Mouse (Mus musculus): ENCODE results near the gene Mapk12. TPM values are rescaled to one million over a fixed set of nuclear protein-coding genes. Genes with fewer than 3 reads are reported as not detected.

Gene Mapk12
- polyA plus RNA-seq, 1 experiment from 2014 or later: 19.1 TPM

DNA sequence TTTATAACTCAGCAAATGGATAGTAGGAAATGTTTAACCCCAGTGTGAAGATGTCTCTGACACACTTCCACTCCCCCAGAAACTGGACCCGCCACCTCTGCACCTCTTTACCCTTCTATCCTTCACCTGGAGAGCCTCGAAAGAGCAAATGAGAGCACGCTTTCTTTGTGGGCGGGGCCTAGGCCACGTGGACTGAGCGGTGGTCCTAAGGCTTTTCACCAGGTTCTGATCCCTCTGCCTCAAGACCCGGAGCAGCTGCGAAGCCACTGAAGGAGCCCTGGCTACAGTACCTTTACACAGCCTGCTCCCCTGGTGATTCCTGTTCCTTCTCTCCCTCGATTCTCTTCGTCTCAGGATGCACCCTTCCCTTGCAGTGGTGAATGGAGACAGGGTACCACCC lies 7.0 kb upstream of the Mapk12 start:
- Histone ChIP-seq H3K4me2 (0 out of 2 replicates have a peak overlapping the region, but pooled peaks have one; percentile 51), H3K36me3 (no peaks in the 10 kb centered on the region), H3K9ac (no peak overlapping the region), H3K9me3 (replicated peaks) (no peaks in the 10 kb centered on the region), H3K4me1 (replicated peaks) (peaks cover 37% of the 10 kb centered on the region), H3K27ac (no peak overlapping the region), H3K4me3 (0 out of 2 replicates have a peak overlapping the region, but pooled peaks have one; percentile 3), H3K27me3 (peaks cover 70% of the 10 kb centered on the region)
- WGBS: 22% methylated on average over 10 of the region's 10 CpGs
- ATAC-seq (replicated peaks; ENCODE audit: insufficient number of reproducible peaks, insufficient read depth, low FRiP score, low read depth): no peak

DNA sequence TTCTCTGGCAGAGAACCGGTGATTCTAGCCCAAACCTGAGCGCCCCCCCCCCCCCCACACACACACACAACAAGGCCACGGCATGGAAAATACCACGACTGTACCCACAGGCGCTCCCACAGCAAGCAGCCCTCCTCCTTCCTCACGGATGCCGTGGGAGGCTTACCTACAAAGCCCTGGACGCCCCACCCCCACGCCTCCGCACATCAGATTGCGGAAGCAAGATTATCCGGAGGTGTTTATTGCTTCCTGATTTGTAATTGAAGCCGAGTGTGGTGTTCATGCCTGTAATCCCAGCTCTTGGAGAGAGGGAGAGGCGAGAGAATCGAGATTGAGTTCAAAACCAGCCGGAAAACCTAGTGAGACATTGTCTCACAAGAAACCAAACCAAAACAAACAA lies 6.5 kb upstream of the Mapk12 start:
- Histone ChIP-seq H3K27me3 (peaks cover 74% of the 10 kb centered on the region), H3K36me3 (no peaks in the 10 kb centered on the region)
- WGBS: 10% methylated on average over 16 of the region's 16 CpGs

DNA sequence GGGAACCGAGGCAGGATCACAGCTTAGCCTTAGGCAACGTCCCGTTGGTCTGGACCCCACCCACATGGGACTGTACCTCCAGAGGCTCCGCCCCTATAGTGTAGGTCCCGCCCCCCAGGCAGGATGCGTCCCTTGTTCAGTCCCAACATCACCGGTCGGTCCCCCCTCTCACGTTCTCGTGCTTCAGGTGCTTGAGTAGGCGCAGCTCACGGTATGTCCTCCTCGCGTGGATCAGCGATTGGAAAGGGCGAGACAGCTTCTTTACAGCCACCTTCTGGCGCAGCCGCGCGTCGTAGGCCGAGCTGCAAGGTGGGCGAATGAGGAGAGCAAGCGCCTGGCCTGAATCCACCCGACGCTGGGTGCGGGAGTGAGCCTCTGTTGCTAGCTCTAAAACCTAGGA lies 6.0 kb upstream of the Mapk12 start:
- 2% methylated on average over 27 of the region's 27 CpGs for WGBS
- Histone ChIP-seq H3K9ac (no peak overlapping the region), H3K4me3 (peak overlapping the region; percentile 30), H3K4me1 (replicated peaks) (peaks cover 38% of the 10 kb centered on the region), H3K9me3 (replicated peaks) (no peaks in the 10 kb centered on the region), H3K4me2 (peak overlapping the region; percentile 51), H3K27ac (no peak overlapping the region), H3K27me3 (peaks cover 79% of the 10 kb centered on the region), H3K36me3 (no peaks in the 10 kb centered on the region)
- ATAC-seq (replicated peaks; ENCODE audit: insufficient number of reproducible peaks, insufficient read depth, low FRiP score, low read depth): 0 out of 2 replicates have a peak, but pooled peaks have one; percentile 8

More for the DNA sequence above, 6.5 kb upstream of the Mapk12 start:
- no peak for ATAC-seq (replicated peaks; ENCODE audit: insufficient number of reproducible peaks, insufficient read depth, low FRiP score, low read depth)
- no peak overlapping the region for H3K27ac ChIP-seq
- peak overlapping the region; percentile 30 for H3K4me3 ChIP-seq
- H3K9me3 ChIP-seq (replicated peaks): no peaks in the 10 kb centered on the region
- peaks cover 37% of the 10 kb centered on the region for H3K4me1 ChIP-seq (replicated peaks)
- no peak overlapping the region for H3K9ac ChIP-seq
- peak overlapping the region; percentile 51 for H3K4me2 ChIP-seq

DNA sequence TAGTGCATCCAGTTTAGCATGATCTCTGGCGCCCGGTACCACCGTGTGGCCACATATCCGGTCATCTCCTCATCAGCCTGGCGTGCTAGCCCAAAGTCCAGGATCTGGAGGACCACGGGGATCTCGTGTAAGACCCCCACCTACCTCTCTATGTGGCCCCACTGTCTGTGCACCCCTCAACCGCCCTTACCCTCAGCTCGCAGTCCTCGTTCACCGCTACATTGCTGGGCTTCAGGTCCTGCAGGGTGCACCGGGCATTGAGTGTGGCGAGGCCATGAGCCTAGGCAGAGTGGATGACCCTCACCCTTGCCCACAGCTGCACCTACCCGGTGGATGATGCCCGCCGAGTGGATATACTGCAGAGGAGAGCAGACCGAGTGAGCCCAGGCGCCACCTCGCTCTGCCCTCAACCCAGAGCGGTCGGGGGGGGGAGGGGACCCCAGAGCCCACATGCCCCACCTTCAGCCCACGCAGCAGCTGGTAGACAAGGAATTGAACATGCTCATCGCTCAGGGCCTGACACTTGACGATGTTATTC lies 5.4 kb upstream of the Mapk12 start:
- no peak for ATAC-seq (replicated peaks; ENCODE audit: insufficient number of reproducible peaks, insufficient read depth, low FRiP score, low read depth)

DNA sequence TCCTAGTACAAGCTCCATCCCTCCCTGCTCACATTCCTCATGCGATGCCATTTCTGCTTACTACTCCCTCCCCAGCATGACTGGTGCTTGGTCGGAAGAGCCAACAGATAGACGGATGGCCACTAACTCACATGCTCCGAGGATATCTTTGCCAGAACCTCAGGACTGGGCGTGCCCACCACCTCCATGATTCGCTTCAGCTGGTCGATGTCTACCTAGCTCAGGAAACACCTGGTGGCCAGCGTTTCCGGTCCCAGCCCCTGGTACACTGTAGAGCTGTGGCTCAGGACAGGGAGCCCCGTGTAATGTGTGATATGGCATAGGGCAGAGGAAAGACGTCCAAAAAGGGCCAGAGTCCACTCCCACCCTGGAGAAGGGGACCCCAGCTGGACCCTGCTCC lies 4.5 kb upstream of the Mapk12 start:
- H3K4me1 ChIP-seq (replicated peaks): peaks cover 50% of the 10 kb centered on the region
- H3K4me3 ChIP-seq: no peak overlapping the region
- H3K36me3 ChIP-seq: no peaks in the 10 kb centered on the region
- H3K9ac ChIP-seq: no peak overlapping the region
- WGBS: 79% methylated on average over 11 of the region's 11 CpGs
- no peak for ATAC-seq (replicated peaks; ENCODE audit: insufficient number of reproducible peaks, insufficient read depth, low FRiP score, low read depth)
- H3K27me3 ChIP-seq: peaks cover 94% of the 10 kb centered on the region
- no peaks in the 10 kb centered on the region for H3K9me3 ChIP-seq (replicated peaks)
- H3K27ac ChIP-seq: no peak overlapping the region
- H3K4me2 ChIP-seq: no peak overlapping the region

More for the DNA sequence above, 5.4 kb upstream of the Mapk12 start:
- H3K4me2 ChIP-seq: peak overlapping the region; percentile 51
- no peak overlapping the region for H3K4me3 ChIP-seq
- 66% methylated on average over 24 of the region's 24 CpGs for WGBS
- peaks cover 86% of the 10 kb centered on the region for H3K27me3 ChIP-seq
- H3K36me3 ChIP-seq: no peaks in the 10 kb centered on the region
- H3K27ac ChIP-seq: no peak overlapping the region
- H3K4me1 ChIP-seq (replicated peaks): peaks cover 44% of the 10 kb centered on the region
- no peak overlapping the region for H3K9ac ChIP-seq
- H3K9me3 ChIP-seq (replicated peaks): no peaks in the 10 kb centered on the region

DNA sequence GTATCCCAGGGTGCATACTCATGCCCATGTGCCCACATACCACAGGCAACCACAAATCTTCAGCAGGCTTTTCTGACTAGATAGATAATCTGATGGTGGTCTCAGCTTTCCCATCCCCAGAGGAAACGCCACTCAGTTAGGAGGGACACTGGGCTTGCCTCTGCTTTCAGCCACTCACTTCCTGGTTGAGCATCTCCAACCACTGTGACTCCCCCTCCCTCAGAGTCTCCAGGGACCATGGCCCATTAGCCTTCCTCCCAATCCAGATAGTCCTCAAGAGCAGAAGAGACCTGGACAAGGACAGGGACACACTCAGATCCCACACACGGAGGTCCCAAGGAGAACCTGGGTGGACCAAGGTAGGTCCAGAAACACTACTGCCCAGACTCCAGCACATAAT lies 2.6 kb upstream of the Mapk12 start:
- peaks cover 85% of the 10 kb centered on the region for H3K27me3 ChIP-seq
- no peak overlapping the region for H3K27ac ChIP-seq
- no peak overlapping the region for H3K9ac ChIP-seq
- no peak overlapping the region for H3K4me3 ChIP-seq
- H3K4me2 ChIP-seq: no peak overlapping the region
- no peak for ATAC-seq (replicated peaks; ENCODE audit: insufficient number of reproducible peaks, insufficient read depth, low FRiP score, low read depth)
- no peaks in the 10 kb centered on the region for H3K36me3 ChIP-seq
- H3K4me1 ChIP-seq (replicated peaks): peaks cover 41% of the 10 kb centered on the region
- no peaks in the 10 kb centered on the region for H3K9me3 ChIP-seq (replicated peaks)
- 64% methylated on average over 2 of the region's 2 CpGs for WGBS

DNA sequence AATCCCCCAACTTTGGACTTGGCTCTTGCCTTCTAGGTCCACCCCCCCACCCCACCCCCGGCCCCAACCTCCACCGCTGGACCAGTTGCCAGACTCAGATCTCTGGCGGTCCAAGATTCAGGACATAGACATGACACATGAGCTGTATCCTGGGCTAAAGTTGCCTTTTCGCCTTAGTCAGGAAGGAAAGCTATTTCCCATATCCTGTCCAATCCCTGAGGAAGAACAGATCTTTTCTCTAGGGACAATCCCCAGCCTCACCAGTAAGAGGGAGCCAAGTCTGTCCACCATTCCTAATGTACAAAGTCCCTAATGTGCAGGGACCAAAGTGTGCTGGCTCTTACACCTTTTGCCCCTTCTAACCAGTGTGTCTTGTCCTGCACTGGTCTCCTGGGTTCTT lies 1.4 kb upstream of the Mapk12 start:
- Histone ChIP-seq H3K4me3 (no peak overlapping the region), H3K9ac (no peak overlapping the region), H3K4me1 (replicated peaks) (peaks cover 44% of the 10 kb centered on the region), H3K9me3 (replicated peaks) (no peaks in the 10 kb centered on the region), H3K27ac (no peak overlapping the region), H3K4me2 (no peak overlapping the region), H3K36me3 (no peaks in the 10 kb centered on the region), H3K27me3 (peaks cover 73% of the 10 kb centered on the region)
- 47% methylated on average over 4 of the region's 4 CpGs for WGBS
- ATAC-seq (replicated peaks; ENCODE audit: insufficient number of reproducible peaks, insufficient read depth, low FRiP score, low read depth): no peak

DNA sequence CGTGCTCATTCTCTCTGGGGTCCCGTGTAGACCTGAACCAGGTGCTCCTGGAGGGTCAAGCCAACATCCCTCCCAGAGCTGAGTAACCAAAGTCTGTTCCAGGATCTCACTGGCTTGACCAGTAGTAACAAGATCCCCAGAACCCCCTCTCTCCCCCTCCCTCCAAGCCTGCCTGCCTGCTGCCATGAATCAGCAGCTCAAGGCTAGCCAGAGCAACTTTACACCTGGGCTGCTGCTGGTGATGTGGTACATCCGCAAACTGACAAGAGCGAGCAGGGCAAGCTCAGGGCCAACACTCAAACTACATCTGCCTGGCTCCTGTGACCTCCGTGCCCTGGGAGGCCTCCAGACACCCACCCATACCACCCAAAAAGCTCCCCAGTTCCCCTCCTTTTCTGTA lies 940 bp upstream of the Mapk12 start:
- H3K27ac ChIP-seq: no peak overlapping the region
- 17% methylated on average over 5 of the region's 5 CpGs for WGBS
- no peak overlapping the region for H3K9ac ChIP-seq
- peak overlapping the region; percentile 98; the same call in 1 of the 2 replicates for H3K4me2 ChIP-seq
- no peak for ATAC-seq (replicated peaks; ENCODE audit: insufficient number of reproducible peaks, insufficient read depth, low FRiP score, low read depth)
- no peak overlapping the region for H3K4me3 ChIP-seq
- no peaks in the 10 kb centered on the region for H3K36me3 ChIP-seq
- H3K27me3 ChIP-seq: peaks cover 69% of the 10 kb centered on the region
- no peaks in the 10 kb centered on the region for H3K9me3 ChIP-seq (replicated peaks)
- H3K4me1 ChIP-seq (replicated peaks): peaks cover 39% of the 10 kb centered on the region

DNA sequence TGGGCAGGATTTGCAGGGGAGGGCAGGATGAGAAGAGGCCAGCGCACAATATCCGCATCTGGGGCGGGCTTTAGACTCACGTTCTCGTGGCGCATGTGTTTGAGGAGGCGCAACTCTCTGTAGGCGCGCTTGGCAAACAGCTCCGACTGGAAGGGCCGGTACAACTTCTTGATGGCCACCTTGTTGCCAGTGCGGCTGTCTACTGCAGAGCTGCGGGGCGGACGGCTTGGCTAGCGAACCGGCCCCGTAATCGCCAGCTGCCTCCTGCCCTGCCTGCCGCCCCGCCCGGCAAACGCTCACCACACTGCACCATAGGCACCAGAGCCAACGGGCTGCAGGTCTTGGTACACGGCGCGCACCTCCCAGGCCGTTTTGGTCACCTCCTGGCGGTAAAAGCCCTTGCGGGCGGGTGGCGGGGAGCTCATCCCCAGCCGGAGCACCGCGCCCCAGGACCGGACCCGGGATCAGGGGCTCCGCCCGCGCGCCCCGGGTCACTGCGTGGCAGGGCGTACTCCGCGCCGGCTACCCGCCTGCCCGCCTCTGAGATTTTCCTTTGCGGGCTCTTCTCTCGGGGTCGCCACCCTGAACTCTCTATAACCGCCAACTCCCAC lies 350 bp downstream of the Mapk12 start:
- peaks cover 56% of the 10 kb centered on the region for H3K27me3 ChIP-seq

DNA sequence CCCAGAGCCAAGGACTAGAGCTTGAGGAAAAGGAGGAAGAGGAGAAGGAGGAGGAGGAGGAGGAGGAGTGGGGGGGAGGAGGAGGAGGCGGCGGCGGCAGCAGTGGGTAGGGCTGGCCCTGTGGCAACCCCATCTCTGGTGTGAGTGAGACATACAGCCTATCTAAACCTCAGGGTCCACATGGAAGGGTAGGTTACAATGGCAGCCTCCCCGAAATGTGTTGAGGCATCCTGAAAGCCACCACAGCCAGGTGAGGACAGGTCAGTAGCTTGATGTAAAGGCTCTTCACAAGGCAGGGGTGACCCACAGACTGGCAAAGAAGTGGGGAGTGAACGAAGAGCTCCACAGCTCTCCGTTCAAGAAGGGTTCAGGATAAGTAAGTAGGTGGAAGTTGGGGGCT lies 2.0 kb downstream of the Mapk12 start:
- Histone ChIP-seq H3K4me3 (no peak overlapping the region), H3K4me1 (replicated peaks) (peaks cover 34% of the 10 kb centered on the region), H3K9me3 (replicated peaks) (no peaks in the 10 kb centered on the region), H3K27ac (no peak overlapping the region), H3K9ac (no peak overlapping the region), H3K4me2 (no peak overlapping the region), H3K36me3 (no peaks in the 10 kb centered on the region), H3K27me3 (peaks cover 42% of the 10 kb centered on the region)
- WGBS: 90% methylated on average over 6 of the region's 6 CpGs
- no peak for ATAC-seq (replicated peaks; ENCODE audit: insufficient number of reproducible peaks, insufficient read depth, low FRiP score, low read depth)

More for the DNA sequence above, 350 bp downstream of the Mapk12 start:
- H3K4me2 ChIP-seq: peak overlapping the region; percentile 98
- 0 out of 2 replicates have a peak overlapping the region, but pooled peaks have one; percentile 30 for H3K27ac ChIP-seq
- H3K9me3 ChIP-seq (replicated peaks): no peaks in the 10 kb centered on the region
- peak overlapping the region; percentile 63 for H3K4me3 ChIP-seq
- WGBS: under 1% methylated on average over 53 of the region's 53 CpGs
- ATAC-seq (replicated peaks; ENCODE audit: insufficient number of reproducible peaks, insufficient read depth, low FRiP score, low read depth): peak; percentile 12; the same call in 1 of the 2 replicates
- peaks cover 34% of the 10 kb centered on the region for H3K4me1 ChIP-seq (replicated peaks)
- peak overlapping the region; percentile 61 for H3K9ac ChIP-seq
- no peaks in the 10 kb centered on the region for H3K36me3 ChIP-seq

DNA sequence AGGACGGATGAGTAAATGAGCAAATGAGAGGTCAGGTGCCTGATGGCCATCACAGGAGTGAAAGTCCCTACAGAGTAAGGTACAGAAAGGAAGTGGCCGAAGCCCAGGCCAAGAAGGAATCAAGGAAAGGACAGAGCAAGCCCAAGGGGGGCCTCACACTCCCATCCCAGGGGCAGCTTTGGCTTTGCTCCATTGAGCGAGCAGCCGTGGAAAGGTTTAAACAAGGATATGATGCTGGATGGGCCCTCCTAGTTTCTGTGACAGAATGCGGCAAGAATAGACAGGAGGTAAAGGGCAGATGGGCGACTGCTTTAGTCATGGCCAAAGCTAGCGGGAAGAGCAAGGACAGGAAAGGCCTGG lies 2.5 kb downstream of the Mapk12 start:
- 80% methylated on average over 7 of the region's 7 CpGs for WGBS
- peaks cover 34% of the 10 kb centered on the region for H3K4me1 ChIP-seq (replicated peaks)
- no peak overlapping the region for H3K4me3 ChIP-seq
- peaks cover 38% of the 10 kb centered on the region for H3K27me3 ChIP-seq
- no peak overlapping the region for H3K9ac ChIP-seq
- H3K4me2 ChIP-seq: 0 out of 2 replicates have a peak overlapping the region, but pooled peaks have one; percentile 48
- H3K9me3 ChIP-seq (replicated peaks): no peaks in the 10 kb centered on the region
- H3K27ac ChIP-seq: no peak overlapping the region
- no peaks in the 10 kb centered on the region for H3K36me3 ChIP-seq
- no peak for ATAC-seq (replicated peaks; ENCODE audit: insufficient number of reproducible peaks, insufficient read depth, low FRiP score, low read depth)
